Mouse (Mus musculus) neural tube, embryonic 12.5 days (tissue): Measurements from ENCODE around the gene Col25a1. TPM values are rescaled to one million over a fixed set of nuclear protein-coding genes. Genes with fewer than 3 reads are reported as not detected.

Experiments
- ATAC-seq: fragments of 200-750 bp; cut with Nextera tagmentation; 2 replicates; pipeline ENCODE4 v1.8.0; 2017; ENCODE audit warnings: low read depth, mild to moderate bottlenecking, moderate TSS enrichment, moderate library complexity; ENCODE audit not compliant: low FRiP score
- H3K27ac ChIP-seq: fragments of 300-500 bp; sonication (generic); 2 replicates; pipeline ENCODE4 v1.5.1; 2016
- H3K27me3 ChIP-seq: fragments of 300-500 bp; sonication (generic); replicated peaks from 2 replicates; pipeline ENCODE4 v1.6.1; 2016; ENCODE audit warnings: mild to moderate bottlenecking
- H3K36me3 ChIP-seq: fragments of 300-500 bp; sonication (generic); 2 replicates; pipeline ENCODE4 v1.6.1; 2016; ENCODE audit warnings: mild to moderate bottlenecking
- H3K4me1 ChIP-seq: fragments of 300-500 bp; sonication (generic); 2 replicates; pipeline ENCODE4 v1.6.1; 2016
- H3K4me2 ChIP-seq: fragments of 300-500 bp; sonication (generic); replicated peaks from 2 replicates; pipeline ENCODE4 v1.6.1; 2016; ENCODE audit warnings: mild to moderate bottlenecking
- H3K4me3 ChIP-seq: fragments of 300-500 bp; sonication (generic); 2 replicates; pipeline ENCODE4 v1.5.1; 2016
- H3K9ac ChIP-seq: fragments of 300-500 bp; sonication (generic); 2 replicates; pipeline ENCODE4 v1.6.1; 2016; ENCODE audit warnings: mild to moderate bottlenecking
- H3K9me3 ChIP-seq: fragments of 300-500 bp; sonication (generic); 2 replicates; pipeline ENCODE4 v1.6.1; 2016; ENCODE audit warnings: mild to moderate bottlenecking
- WGBS: fragments of 180-500 bp; shearing (Covaris S2); methylation state at CpG from one replicate; pipeline ENCODE4 v1.1.7; 2016; 5-methylcytosine and 5-hydroxymethylcytosine counted together
- polyA plus RNA-seq: library from polyadenylated mRNA; unstranded; fragments of >200 nt; fragmentation: Nextera tagmentation; extraction: Ambion mirVana; gene quantifications from 2 replicates; pipeline ENCODE4 v1.2.1, GENCODE M21; 2016

Gene Col25a1
- polyA plus RNA-seq, result 5.4 and 6.2 TPM in 2 replicates

GRCm38 (mm10) chr3:130131201-130131600 lies at the start of gene Col25a1:
Gene Col25a1, plus strand, starts transcription at chr3:130131501.
- Histone ChIP-seq H3K27me3 (no peaks in the 10 kb centered on the region), H3K36me3 (no peaks in the 10 kb centered on the region), H3K4me3 (no peak within 1 kb of the TSS), H3K4me1 (no peaks in the 10 kb centered on the region), H3K9me3 (no peaks in the 10 kb centered on the region), H3K9ac (no peak within 1 kb of the TSS), H3K4me2 (no peak within 1 kb of the TSS), H3K27ac (no peak within 1 kb of the TSS)
- ATAC-seq, result no peak
- 85% methylated on average over 8 of the region's 8 CpGs for WGBS

GRCm38 (mm10) chr3:130083312-130083711 lies 48.0 kb upstream of the Col25a1 start:
- WGBS, result 76% methylated on average over 2 of the region's 2 CpGs

GRCm38 (mm10) chr3:130086372-130087080 lies 44.8 kb upstream of the Col25a1 start:
- Histone ChIP-seq H3K27ac (no peak overlapping the region), H3K27me3 (no peaks in the 10 kb centered on the region), H3K4me3 (no peak overlapping the region), H3K9me3 (no peaks in the 10 kb centered on the region), H3K36me3 (no peaks in the 10 kb centered on the region), H3K4me2 (no peak overlapping the region), H3K9ac (no peak overlapping the region), H3K4me1 (no peaks in the 10 kb centered on the region)
- 77% methylated on average over 13 of the region's 13 CpGs for whole genome bisulfite sequencing
- ATAC-seq, result no peak

More at GRCm38 (mm10) chr3:130083312-130083711, 48.0 kb upstream of the Col25a1 start:
- Histone ChIP-seq H3K4me3 (no peak overlapping the region), H3K27ac (no peak overlapping the region), H3K4me2 (no peak overlapping the region), H3K27me3 (no peaks in the 10 kb centered on the region), H3K4me1 (no peaks in the 10 kb centered on the region), H3K36me3 (no peaks in the 10 kb centered on the region), H3K9ac (no peak overlapping the region), H3K9me3 (no peaks in the 10 kb centered on the region)
- ATAC-seq, result no peak

GRCm38 (mm10) chr3:130087466-130087865 lies 43.8 kb upstream of the Col25a1 start:
- no peaks in the 10 kb centered on the region for H3K9me3 ChIP-seq
- H3K27me3 ChIP-seq, result no peaks in the 10 kb centered on the region
- WGBS, result 87% methylated on average over 9 of the region's 9 CpGs
- H3K36me3 ChIP-seq, result no peaks in the 10 kb centered on the region
- no peak overlapping the region for H3K4me2 ChIP-seq
- no peak overlapping the region for H3K9ac ChIP-seq
- no peak overlapping the region for H3K27ac ChIP-seq
- H3K4me1 ChIP-seq, result no peaks in the 10 kb centered on the region
- ATAC-seq, result no peak
- H3K4me3 ChIP-seq, result no peak overlapping the region

GRCm38 (mm10) chr3:130088654-130089053 lies 42.6 kb upstream of the Col25a1 start:
- no peak overlapping the region for H3K4me2 ChIP-seq
- ATAC-seq, result no peak
- H3K9ac ChIP-seq, result no peak overlapping the region
- no peaks in the 10 kb centered on the region for H3K9me3 ChIP-seq
- H3K27ac ChIP-seq, result no peak overlapping the region
- no peaks in the 10 kb centered on the region for H3K27me3 ChIP-seq
- H3K36me3 ChIP-seq, result no peaks in the 10 kb centered on the region
- WGBS, result 93% methylated on average over 9 of the region's 9 CpGs
- H3K4me1 ChIP-seq, result no peaks in the 10 kb centered on the region
- H3K4me3 ChIP-seq, result no peak overlapping the region

GRCm38 (mm10) chr3:130090460-130090859 lies 40.8 kb upstream of the Col25a1 start:
- Histone ChIP-seq H3K9me3 (no peaks in the 10 kb centered on the region), H3K27ac (no peak overlapping the region), H3K9ac (no peak overlapping the region), H3K36me3 (no peaks in the 10 kb centered on the region), H3K4me2 (no peak overlapping the region), H3K27me3 (no peaks in the 10 kb centered on the region), H3K4me3 (no peak overlapping the region), H3K4me1 (no peaks in the 10 kb centered on the region)
- ATAC-seq, result no peak
- 90% methylated on average over 9 of the region's 9 CpGs for WGBS

GRCm38 (mm10) chr3:130094125-130094704 lies 37.1 kb upstream of the Col25a1 start:
- no peak overlapping the region for H3K9ac ChIP-seq
- 0 out of 2 replicates have a peak, but pooled peaks have one; percentile 48 for ATAC-seq
- H3K4me1 ChIP-seq, result no peaks in the 10 kb centered on the region
- H3K4me2 ChIP-seq, result no peak overlapping the region
- no peaks in the 10 kb centered on the region for H3K9me3 ChIP-seq
- H3K27ac ChIP-seq, result no peak overlapping the region
- H3K36me3 ChIP-seq, result no peaks in the 10 kb centered on the region
- no peak overlapping the region for H3K4me3 ChIP-seq
- 53% methylated on average over 5 of the region's 5 CpGs for WGBS
- H3K27me3 ChIP-seq, result no peaks in the 10 kb centered on the region

GRCm38 (mm10) chr3:130095160-130095781 lies 36.0 kb upstream of the Col25a1 start:
- H3K9ac ChIP-seq, result no peak overlapping the region
- no peak overlapping the region for H3K27ac ChIP-seq
- H3K4me1 ChIP-seq, result no peaks in the 10 kb centered on the region
- H3K36me3 ChIP-seq, result no peaks in the 10 kb centered on the region
- no peaks in the 10 kb centered on the region for H3K27me3 ChIP-seq
- peak; percentile 68 for ATAC-seq
- no peak overlapping the region for H3K4me2 ChIP-seq
- no peak overlapping the region for H3K4me3 ChIP-seq
- 44% methylated on average over 5 of the region's 5 CpGs for WGBS
- H3K9me3 ChIP-seq, result no peaks in the 10 kb centered on the region

GRCm38 (mm10) chr3:130103486-130103885 lies 27.8 kb upstream of the Col25a1 start:
- no peak overlapping the region for H3K27ac ChIP-seq
- H3K9me3 ChIP-seq, result no peaks in the 10 kb centered on the region
- H3K4me1 ChIP-seq, result no peaks in the 10 kb centered on the region
- no peak overlapping the region for H3K9ac ChIP-seq
- H3K36me3 ChIP-seq, result no peaks in the 10 kb centered on the region
- no peak overlapping the region for H3K4me3 ChIP-seq
- no peaks in the 10 kb centered on the region for H3K27me3 ChIP-seq
- no peak for ATAC-seq
- H3K4me2 ChIP-seq, result no peak overlapping the region
- WGBS, result 75% methylated on average over 8 of the region's 8 CpGs

- Histone ChIP-seq H3K27ac (no peak overlapping the region), H3K4me2 (no peak overlapping the region), H3K4me1 (no peaks in the 10 kb centered on the region), H3K36me3 (no peaks in the 10 kb centered on the region), H3K27me3 (no peaks in the 10 kb centered on the region), H3K4me3 (no peak overlapping the region), H3K9ac (no peak overlapping the region), H3K9me3 (no peaks in the 10 kb centered on the region)
- no peak for ATAC-seq
- WGBS, result 81% methylated on average over 9 of the region's 9 CpGs
Measured at GRCm38 (mm10) chr3:130104471-130104870, 26.8 kb upstream of the Col25a1 start.

GRCm38 (mm10) chr3:130116886-130117285 lies 14.4 kb upstream of the Col25a1 start:
- H3K4me1 ChIP-seq, result no peaks in the 10 kb centered on the region
- no peak overlapping the region for H3K4me2 ChIP-seq
- H3K9me3 ChIP-seq, result no peaks in the 10 kb centered on the region
- no peak for ATAC-seq
- H3K4me3 ChIP-seq, result no peak overlapping the region
- no peaks in the 10 kb centered on the region for H3K36me3 ChIP-seq
- no peak overlapping the region for H3K27ac ChIP-seq
- WGBS, result 86% methylated on average over 6 of the region's 6 CpGs
- no peaks in the 10 kb centered on the region for H3K27me3 ChIP-seq
- H3K9ac ChIP-seq, result no peak overlapping the region

GRCm38 (mm10) chr3:130127840-130128239 lies 3.5 kb upstream of the Col25a1 start:
- 0 out of 2 replicates have a peak, but pooled peaks have one; percentile 33 for ATAC-seq
- H3K4me3 ChIP-seq, result no peak overlapping the region
- H3K27me3 ChIP-seq, result no peaks in the 10 kb centered on the region
- WGBS, result 76% methylated on average over 8 of the region's 8 CpGs
- H3K9me3 ChIP-seq, result no peaks in the 10 kb centered on the region
- H3K4me1 ChIP-seq, result no peaks in the 10 kb centered on the region
- no peak overlapping the region for H3K9ac ChIP-seq
- H3K27ac ChIP-seq, result no peak overlapping the region
- no peak overlapping the region for H3K4me2 ChIP-seq
- no peaks in the 10 kb centered on the region for H3K36me3 ChIP-seq
